Mouse (Mus musculus) liver (tissue): ENCODE results near the gene Gm20683.
A peak's percentile ranks its signal among the peaks of the same experiment; 100 is the strongest.

Experiments
- DNase-seq: peaks from one replicate; pipeline ENCODE4 v3.0.0-alpha.2; 2020; ENCODE audit warnings: mixed read lengths

Gm20683 gene

DNA sequence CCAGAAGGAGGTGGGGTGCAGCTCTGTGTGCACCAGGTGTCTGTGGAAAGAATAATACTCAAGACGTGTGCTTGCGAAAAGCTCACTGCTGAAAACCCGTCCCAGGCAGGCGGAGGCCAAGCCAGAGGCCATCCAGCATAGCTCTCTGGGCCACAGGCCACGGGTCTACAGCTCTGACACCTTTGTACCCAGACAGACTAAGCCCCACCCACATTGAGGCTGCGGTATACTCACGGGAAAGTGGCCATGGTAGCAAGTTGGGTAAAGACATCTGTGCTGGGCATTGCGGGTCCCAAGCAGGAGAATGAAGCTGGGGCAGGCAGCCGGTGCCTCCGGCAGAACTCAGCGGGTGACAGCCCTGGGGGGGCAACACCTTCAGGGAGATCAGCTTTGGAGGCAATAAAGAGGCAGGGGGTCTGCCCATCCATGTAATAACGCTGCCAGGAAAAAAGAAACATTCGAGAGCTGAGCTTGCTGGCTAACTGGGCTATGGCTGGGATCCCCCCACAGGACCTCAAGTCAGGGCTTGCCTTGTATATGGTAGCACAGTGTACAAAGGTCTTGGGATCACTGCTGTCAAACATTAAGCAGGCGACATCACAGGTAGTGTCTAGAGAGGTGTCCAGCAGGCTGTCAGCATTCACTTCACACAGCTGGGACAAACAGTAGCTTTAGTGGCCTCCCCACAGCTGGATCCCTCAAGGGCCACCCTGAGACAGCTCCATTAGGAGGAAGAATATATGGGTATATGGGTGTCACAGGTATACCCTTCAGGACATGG lies 1.9 kb downstream of the Gm20683 start:
- DNase-seq: peak; percentile 32

- no peak for DNase-seq
Observed at GRCm38 (mm10) chr17:25838904-25839303, 2.7 kb downstream of the Gm20683 start.

- DNase-seq: no peak
Observed at GRCm38 (mm10) chr17:25837533-25837932, 4.0 kb downstream of the Gm20683 start.

- DNase-seq: peak; percentile 60
Observed at GRCm38 (mm10) chr17:25837076-25837410, 4.5 kb downstream of the Gm20683 start, which contains the start of gene Rhbdl1. Gene Rhbdl1, minus strand, starts transcription at chr17:25837295.

DNA sequence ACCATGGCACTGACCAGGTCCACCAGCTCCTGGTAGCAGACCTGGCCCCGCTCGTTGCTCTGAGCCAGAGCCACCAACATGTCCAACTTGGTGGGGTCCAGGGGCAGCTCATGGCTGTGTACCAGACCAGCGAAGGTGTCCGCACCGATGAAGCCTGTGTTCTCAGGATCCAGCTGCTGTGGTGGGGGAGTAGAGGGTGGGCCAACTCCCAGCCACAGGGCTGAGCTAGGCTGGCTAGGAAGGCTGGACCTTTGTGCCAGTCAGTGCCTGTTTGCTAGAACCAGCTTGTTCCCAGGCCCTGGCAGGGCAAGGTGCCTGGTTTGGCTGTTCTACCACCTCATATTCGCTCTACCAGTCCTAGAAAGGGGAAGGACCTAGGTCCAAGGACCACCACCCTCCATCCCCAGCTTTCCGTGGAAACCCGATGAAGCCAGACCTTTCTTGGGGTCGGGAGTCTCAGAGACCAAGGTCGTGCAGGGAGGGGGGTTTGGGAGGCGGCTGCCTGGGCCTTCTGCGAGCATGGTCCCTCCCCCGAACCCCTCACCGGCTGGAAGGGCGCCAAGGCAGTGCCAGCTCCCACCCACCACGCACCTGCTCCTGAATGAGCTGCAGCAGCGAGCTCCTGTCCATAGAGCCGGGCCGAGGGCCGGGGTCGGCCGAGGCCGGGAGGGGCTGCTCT lies 5.0 kb downstream of the Gm20683 start:
- DNase-seq: no peak

GRCm38 (mm10) chr17:25835816-25836215 lies 5.7 kb downstream of the Gm20683 start:
- no peak for DNase-seq

DNA sequence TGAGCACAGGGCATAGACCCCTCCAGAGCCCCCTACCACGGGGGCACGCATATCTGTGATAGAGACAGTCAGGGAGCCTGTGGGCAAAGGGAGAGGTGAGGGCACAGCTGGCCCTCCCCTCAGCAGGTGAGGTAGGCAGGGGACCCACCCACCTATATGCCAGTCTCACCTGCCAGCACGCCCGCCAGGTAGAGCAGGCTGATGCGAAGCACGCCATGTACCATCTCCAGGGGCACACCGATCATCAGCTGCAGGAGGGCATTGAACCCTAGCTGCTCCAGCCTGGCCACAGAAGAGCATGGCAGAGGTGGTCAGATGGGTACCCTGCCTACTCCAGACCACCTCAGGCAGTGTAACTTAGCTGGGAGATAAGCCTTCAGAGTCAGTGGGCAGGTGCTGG lies 6.3 kb downstream of the Gm20683 start:
- no peak for DNase-seq

DNA sequence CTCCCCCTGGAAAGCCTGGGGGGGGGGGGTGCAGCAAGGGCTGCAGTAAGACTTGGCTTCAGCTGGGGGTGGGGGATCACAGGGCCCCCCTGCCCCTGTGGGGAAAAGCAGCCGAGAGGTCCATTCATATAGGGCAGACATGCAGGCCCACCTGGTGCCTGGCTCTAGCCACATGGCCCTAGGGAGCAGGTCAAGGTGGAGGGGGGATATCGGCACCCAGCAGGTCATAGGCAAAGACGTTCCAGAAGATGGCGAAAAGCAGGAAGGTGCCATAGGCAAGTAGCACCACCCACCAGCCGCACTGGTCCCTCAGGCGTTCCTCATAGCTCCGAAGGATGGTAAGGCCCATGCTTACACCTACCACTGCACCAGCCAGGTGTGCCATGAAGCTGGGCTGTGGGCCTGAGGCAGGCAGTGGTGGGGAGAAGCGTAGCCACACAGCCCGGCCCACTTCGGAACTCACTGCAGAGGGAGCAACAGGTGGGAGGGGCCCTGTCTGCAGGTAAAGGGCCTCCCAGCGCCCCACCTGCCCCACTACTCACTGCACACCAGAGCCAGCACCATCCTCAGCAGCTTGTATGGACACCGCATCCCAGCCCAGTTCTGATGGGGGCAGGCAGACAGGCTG lies 6.9 kb downstream of the Gm20683 start:
- no peak for DNase-seq

DNA sequence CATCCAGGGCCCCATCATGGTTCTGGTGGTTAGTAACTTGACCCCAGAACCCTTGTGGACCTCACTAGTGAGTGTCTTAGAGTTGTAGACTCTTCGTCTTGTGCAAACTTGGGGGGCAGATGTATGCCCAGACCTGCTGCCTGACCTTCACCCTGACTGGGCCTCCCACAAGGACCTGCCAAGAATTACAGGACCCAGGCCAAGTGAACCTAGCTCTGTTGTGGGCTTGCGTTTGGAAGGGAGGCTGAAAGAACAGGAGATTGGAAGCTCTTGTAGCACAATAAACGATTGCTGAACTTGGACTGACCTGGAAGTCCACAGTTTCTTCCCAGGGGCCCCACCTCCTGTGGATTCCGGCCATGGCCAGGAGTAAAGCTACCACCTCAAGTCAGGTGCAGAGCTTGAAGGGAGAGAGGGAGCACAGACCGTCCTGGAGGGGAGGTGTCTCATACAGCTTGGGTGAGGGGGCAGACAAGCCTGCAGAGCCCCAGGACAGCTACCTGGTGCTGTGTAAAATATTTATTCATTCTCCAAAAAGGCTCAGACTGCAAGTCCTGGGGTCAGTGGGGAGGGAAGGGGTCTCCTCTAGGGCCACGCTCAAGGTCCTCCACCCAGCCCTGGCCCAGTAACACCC lies 7.5 kb downstream of the Gm20683 start:
- DNase-seq: no peak

DNA sequence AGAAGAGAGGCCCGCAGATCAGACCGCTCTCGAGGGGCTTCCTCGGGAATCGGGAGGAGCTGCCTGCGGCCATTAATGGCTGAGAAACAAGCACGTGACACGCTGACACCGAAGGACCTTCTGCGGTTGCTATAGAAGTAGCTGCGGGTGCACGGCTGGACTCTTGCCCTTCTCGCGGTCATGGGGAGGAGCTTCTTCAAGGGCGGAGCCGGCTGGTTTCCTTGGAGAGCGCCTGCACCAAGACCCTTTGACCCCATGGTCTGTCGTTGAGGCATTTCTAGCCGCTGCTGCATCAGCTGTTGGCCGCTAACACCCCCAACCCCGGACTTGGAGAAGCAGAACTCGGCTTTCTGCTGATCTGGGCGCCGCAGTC lies 8.3 kb downstream of the Gm20683 start, which contains the start of gene Stub1:
TSS of gene Stub1 (minus strand) at position 114 of the 373 bp plus-strand sequence.
- DNase-seq: peak; percentile 87

DNA sequence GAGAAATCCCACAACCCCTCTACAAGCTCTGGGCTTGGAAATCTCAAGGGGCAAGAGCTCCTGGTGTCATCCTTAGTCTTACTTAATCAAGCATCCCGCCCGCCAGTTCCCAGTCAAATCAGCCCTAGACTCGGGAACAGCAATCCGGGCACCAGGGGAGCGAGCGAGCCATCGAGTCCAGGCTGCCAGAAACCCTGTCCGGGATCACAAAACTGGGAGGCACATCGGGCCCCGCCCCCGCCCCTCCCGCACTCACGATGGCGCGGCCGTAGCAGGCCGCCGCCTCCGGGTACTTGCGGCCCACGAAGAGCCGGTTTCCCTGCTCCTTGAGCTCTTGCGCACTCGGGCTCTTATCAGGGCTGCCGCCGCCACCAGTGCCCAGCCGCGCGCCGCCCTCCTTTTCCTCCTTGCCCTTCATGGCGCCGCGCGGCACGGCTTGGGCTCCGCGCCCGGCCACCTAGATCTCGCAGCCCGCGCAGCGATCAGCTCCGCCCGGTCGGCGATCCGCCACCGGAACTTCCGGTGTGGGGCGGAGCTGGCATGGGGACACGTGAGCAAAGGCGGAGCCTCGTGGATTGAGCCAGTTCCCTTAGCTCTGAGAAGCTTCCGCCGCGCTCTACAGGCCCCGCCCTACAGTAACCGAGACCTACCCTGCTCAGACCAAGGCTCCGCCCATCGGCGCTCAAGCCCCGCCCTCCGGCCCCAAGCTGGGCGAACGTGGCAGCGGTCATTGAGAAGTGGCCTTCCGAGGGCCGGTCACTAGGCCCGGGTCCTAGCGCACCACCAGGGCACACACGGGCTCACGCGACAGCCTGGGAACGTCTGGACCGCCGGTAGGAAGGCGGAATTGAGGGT lies 8.9 kb downstream of the Gm20683 start:
- peak; percentile 100 for DNase-seq

GRCm38 (mm10) chr17:25831451-25832281 lies 9.9 kb downstream of the Gm20683 start:
- DNase-seq: no peak

DNA sequence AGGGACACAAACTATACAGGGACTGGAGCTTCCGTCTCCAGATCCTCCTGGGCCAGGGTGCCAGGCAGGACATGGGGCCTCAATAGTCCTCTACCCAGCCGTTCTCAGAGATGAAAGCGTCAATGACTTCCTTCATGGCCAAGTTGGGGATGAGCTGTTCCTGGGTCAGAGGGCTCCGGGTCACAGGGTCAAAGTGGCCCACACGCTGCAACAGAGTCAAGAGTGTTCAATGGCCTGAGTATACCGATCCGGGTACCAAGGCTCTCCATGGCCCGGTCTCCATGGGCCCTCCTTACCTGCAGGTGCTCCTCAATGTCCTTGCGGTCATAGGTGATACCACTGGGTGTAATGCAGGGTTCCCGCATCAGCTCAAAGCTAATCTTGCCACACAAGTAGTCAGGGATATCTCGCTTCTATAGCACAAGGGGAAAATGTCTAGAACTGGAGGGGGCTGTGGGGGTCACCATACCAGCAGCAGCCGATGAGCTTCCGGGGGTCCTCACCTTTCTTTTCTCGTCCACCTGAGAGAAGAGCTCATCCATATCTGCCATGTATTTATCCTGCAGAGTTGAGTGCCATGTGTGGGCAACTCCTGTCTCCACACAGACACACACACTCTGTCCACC lies 10.6 kb downstream of the Gm20683 start:
- DNase-seq: no peak

DNA sequence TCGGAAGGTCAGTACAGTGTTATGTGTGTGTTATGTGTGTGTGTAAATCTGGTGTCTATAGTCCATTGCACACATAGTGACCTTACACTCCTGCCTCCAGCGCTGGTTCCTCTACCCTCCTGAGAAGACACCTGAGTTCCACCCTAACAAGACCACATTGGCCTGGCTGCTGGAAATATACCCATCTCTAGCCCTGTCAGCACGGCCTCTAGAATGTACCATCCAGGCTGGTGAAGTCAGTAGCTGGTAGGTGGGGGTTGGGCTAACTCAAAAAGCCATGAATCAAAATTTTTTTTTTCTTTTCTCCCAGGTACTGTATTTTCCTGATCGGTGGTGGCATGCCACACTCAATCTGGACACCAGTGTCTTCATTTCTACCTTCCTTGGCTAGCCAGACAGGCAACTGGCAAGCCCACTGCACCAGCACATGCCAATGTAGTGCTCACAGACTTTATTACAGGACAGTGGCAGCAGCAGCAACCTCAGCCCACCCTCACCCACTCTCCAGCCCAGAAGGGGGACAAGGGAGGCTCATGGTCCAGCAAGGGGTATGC lies 11.3 kb downstream of the Gm20683 start:
- no peak for DNase-seq

DNA sequence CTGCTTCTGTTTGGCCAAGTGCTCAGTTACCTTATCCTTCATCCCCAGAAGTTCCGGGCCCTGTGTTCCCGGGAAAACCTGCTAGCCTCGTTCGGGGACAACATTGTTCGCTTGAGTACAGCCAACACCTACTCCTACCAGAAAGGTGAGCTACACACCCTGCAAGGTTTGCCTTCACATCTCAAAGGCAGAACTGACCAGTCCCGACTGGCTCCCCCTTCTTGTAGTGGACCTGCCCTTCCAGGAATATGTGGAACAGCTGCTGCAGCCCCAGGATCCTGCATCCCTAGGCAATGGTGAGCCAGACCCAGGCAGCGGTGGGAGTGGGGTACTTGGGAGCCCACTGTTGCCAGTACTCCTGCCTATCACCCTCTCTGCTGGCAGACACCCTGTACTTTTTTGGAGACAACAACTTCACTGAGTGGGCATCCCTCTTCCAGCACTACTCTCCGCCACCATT lies 12.0 kb downstream of the Gm20683 start:
- no peak for DNase-seq

- peak; percentile 82 for DNase-seq
Observed at GRCm38 (mm10) chr17:25828712-25829557, 12.6 kb downstream of the Gm20683 start, which contains the start of gene Jmjd8. Gene Jmjd8, plus strand, starts transcription at chr17:25828867.

- DNase-seq: no peak
Observed at GRCm38 (mm10) chr17:25828223-25828594, 13.4 kb downstream of the Gm20683 start.

GRCm38 (mm10) chr17:25827546-25828222 lies 13.9 kb downstream of the Gm20683 start:
- no peak for DNase-seq

DNA sequence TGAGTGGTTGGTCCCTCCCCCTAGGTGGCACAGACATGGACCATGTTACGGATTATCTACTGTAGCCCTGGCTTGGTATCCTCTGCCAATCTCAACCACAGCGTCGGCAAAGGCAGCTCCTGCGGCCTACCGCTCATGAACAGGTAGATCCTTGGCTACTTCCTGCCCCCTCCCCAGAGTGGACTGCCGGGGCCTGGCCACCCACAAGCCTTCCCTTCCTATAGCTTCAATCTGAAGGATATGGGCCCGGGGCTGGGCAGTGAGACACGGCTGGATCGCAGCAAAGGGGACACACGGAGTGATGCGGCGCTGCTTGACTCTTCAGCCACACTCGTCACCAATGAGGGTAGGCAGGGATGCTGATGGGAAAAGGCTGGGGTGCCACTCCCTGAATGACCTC lies 14.6 kb downstream of the Gm20683 start:
- no peak for DNase-seq
